ENCODE assay signal across 8 mouse cellular contexts in genomic region chr6:32588056-32588671, GRCm38 (mm10). TPM values are rescaled to one million over a fixed set of nuclear protein-coding genes. Genes with fewer than 3 reads are reported as not detected.
DNase-seq lines count a peak whose midpoint lies in the region; ATAC-seq lines count a peak whose summit lies in the region.

Plxna4 (minus strand) TSS chr6:32588192.

- intact Hi-C loops in left cerebral cortex, postnatal 25 days (cut with DNase I) = loop anchor here (1.0 to 10.0 kb wide), 2 partner anchors 109 to 373 kb away; no protein-coding TSS in a partner anchor

- 0 out of 2 replicates have a peak within 1 kb of the TSS, but pooled peaks have one; percentile 9 for H3K27ac ChIP-seq in intestine, embryonic 15.5 days

- no peaks in the 10 kb centered on the region for H3K9me3 ChIP-seq in intestine, embryonic 15.5 days

- H3K4me1 ChIP-seq in intestine, embryonic 15.5 days (replicated peaks) = peaks cover 15% of the 10 kb centered on the region

- peak within 1 kb of the TSS; percentile 54 for H3K9ac ChIP-seq in intestine, embryonic 15.5 days

- WGBS in intestine, embryonic 15.5 days = under 1% methylated on average over 34 of the region's 55 CpGs

- ATAC-seq in intestine, embryonic 15.5 days = peak; percentile 79
- ATAC-seq in inflammation-experienced regulatory T-cells, adult 6 months = no peak

- peaks cover 87% of the 10 kb centered on the region for H3K27me3 ChIP-seq in intestine, embryonic 15.5 days (replicated peaks)

- no peaks in the 10 kb centered on the region for H3K36me3 ChIP-seq in intestine, embryonic 15.5 days

- peak within 1 kb of the TSS; percentile 100 for H3K4me2 ChIP-seq in intestine, embryonic 15.5 days (replicated peaks)

- peak within 1 kb of the TSS; percentile 65 for H3K4me3 ChIP-seq in intestine, embryonic 15.5 days (replicated peaks)

- DNase-seq in adrenal gland, postnatal 14 days = peak; percentile 80
- peak; percentile 71 for DNase-seq in embryo, embryonic 10 days (ENCODE audit: low spot score)
- DNase-seq in gastrocnemius, postnatal 25 days = peak; percentile 78
- DNase-seq in left cerebral cortex, postnatal 25 days (ENCODE audit: low spot score in 2 of 2) = peak; percentile 77 to 85
- peak; percentile 75 for DNase-seq in mesoderm, embryonic 11.5 days (ENCODE audit: low read depth, low spot score)
- peak; percentile 37 for DNase-seq in skeletal muscle tissue, adult 2 months (ENCODE audit: low read depth, low spot score)

RNA-seq across cellular contexts. Expression of gene Plxna4, which starts in this region (rescaled TPM):
- total RNA-seq in adrenal gland, postnatal 14 days (2021) = 4.6 and 6.5 TPM in 2 replicates
- 1 to 10 TPM; 3.0 to 4.6 TPM for total RNA-seq in gastrocnemius, postnatal 25 days (2021)
- 2.2 and 2.3 TPM in 2 replicates for polyA plus RNA-seq in intestine, embryonic 15.5 days (2015; fragmentation: Nextera tagmentation; extraction: Ambion mirVana)
- 10 to 100 TPM; 67.6 to 71.8 TPM for total RNA-seq in left cerebral cortex, postnatal 25 days (2021)
- under 1 TPM in 1 of 3 experiments, not detected in 2; 0.09 TPM for polyA plus RNA-seq in inflammation-experienced regulatory T-cells, adult 6 months (2017; shearing (Covaris generic))
